Mouse (Mus musculus) lung, postnatal 0 days (tissue): Measurements from ENCODE around the gene Pcyox1.

Experiments
- CTCF ChIP-seq: IDR thresholded peaks from 2 replicates; pipeline ENCODE4 v1.5.1; 2016; ENCODE audit warnings: antibody characterized with exemption, mild to moderate bottlenecking
- EP300 ChIP-seq: IDR thresholded peaks from 2 replicates; pipeline ENCODE4 v1.6.1; 2016; ENCODE audit warnings: antibody characterized with exemption, mild to moderate bottlenecking, control low read depth

DNA sequence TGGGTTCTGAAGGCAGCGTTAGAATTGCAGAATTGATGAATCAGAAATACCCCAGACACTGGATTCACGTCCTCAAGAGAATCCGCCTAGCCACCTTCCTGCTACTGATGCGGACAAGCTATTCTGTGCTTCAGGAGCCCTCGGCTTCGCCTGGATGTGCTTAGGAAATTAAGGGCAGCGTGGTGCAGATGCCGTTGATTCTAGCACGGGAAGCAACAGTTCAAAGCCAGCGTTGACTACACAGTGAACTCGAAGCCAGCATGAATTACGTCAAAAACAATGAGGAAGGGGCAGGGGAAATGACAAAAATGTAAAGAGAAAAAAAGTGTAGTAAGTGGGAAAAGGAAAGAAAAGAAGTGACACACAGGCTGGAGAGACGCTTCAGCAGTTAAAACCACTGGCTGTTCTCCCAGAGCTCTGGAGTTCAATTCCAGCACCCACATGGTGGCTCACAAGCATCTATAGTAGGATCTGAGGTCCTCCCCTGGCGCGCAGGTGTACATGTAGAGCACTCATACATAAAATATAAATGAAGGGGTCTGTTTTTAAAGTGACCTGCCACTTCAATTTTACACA is 26.1 kb downstream of the Pcyox1 start, which contains the start of gene Snrpg:
- TF ChIP-seq CTCF = no peak
- no peak; the same call in 1 of the 2 replicates for TF ChIP-seq EP300
